Comparison of ENCODE assay signal across 32 mouse cellular contexts in genomic region chr4:97796505-97796904, GRCm38 (mm10). TPM values are rescaled to one million over a fixed set of nuclear protein-coding genes. Genes with fewer than 3 reads are reported as not detected.
DNase-seq lines count a peak whose midpoint lies in the region; ATAC-seq lines count a peak whose summit lies in the region.
"Had no signal": no experiment of that assay in that cellular context is flagged by ENCODE, and none has a peak within 500 bp of the region (broad histone marks: within the 10 kb centered on the region; RNA-seq: fewer than 3 reads in every experiment).

No protein-coding gene starts in this region.

- H3K4me2 ChIP-seq in forebrain, embryonic 16.5 days (ENCODE audit: low read length) = no peak overlapping the region
- H3K4me2 ChIP-seq in forebrain, embryonic 11.5 days (ENCODE audit: low read depth, low read length, severe bottlenecking) = no peak overlapping the region
- 0 out of 2 replicates have a peak overlapping the region, but pooled peaks have one; percentile 28 for H3K4me2 ChIP-seq in hindbrain, embryonic 15.5 days
- H3K4me2 ChIP-seq in hindbrain, embryonic 13.5 days = no peak overlapping the region
- H3K4me2 ChIP-seq in limb, embryonic 13.5 days (replicated peaks) = no peak overlapping the region
- H3K4me2 ChIP-seq: embryonic facial prominence, embryonic 13.5 days; forebrain, embryonic 13.5 days; heart, embryonic 12.5 days; lung, embryonic 14.5 days; neural tube, embryonic 12.5 days had no signal

- 0 out of 2 replicates have a peak, but pooled peaks have one; percentile 20 for ATAC-seq in forebrain, embryonic 16.5 days
- no peak for ATAC-seq in forebrain, embryonic 11.5 days (replicated peaks; ENCODE audit: low FRiP score)
- no peak for ATAC-seq in hindbrain, embryonic 15.5 days (ENCODE audit: low FRiP score, low read depth)
- ATAC-seq in hindbrain, embryonic 13.5 days (ENCODE audit: low FRiP score) = no peak
- peak; percentile 48; the same call in 1 of the 2 replicates for ATAC-seq in limb, embryonic 13.5 days (ENCODE audit: low FRiP score, low read depth)
- ATAC-seq: CD4-positive, CD25-positive, alpha-beta regulatory T cell, adult 4 months; forebrain, embryonic 13.5 days had no signal

- H3K4me1 ChIP-seq in forebrain, embryonic 16.5 days (replicated peaks; ENCODE audit: control insufficient read depth, insufficient read depth, low read length) = peaks cover 19% of the 10 kb centered on the region
- H3K4me1 ChIP-seq in forebrain, embryonic 11.5 days (replicated peaks; ENCODE audit: control insufficient read depth, insufficient read depth, low read length) = 0 out of 2 replicates have a peak, but pooled peaks cover 2% of the 10 kb centered on the region
- 0 out of 2 replicates have a peak, but pooled peaks cover 12% of the 10 kb centered on the region for H3K4me1 ChIP-seq in hindbrain, embryonic 15.5 days (replicated peaks)
- H3K4me1 ChIP-seq in hindbrain, embryonic 13.5 days (replicated peaks) = peaks cover 26% of the 10 kb centered on the region
- H3K4me1 ChIP-seq in limb, embryonic 13.5 days = peaks cover 15% of the 10 kb centered on the region
- H3K4me1 ChIP-seq in limb, embryonic 10.5 days = no peaks in the 10 kb centered on the region

- H3K27ac ChIP-seq in forebrain, embryonic 16.5 days (ENCODE audit: low read length) = no peak overlapping the region; the same call in 1 of the 2 replicates
- H3K27ac ChIP-seq in forebrain, embryonic 11.5 days (ENCODE audit: low read depth, low read length) = no peak overlapping the region
- peak overlapping the region; percentile 14; the same call in 1 of the 2 replicates for H3K27ac ChIP-seq in hindbrain, embryonic 15.5 days (replicated peaks)
- no peak overlapping the region; the same call in 1 of the 2 replicates for H3K27ac ChIP-seq in hindbrain, embryonic 13.5 days
- no peak overlapping the region for H3K27ac ChIP-seq in limb, embryonic 13.5 days
- no peak overlapping the region for H3K27ac ChIP-seq in limb, embryonic 10.5 days
- H3K27ac ChIP-seq: embryonic facial prominence, embryonic 13.5 days; liver, embryonic 14.5 days; midbrain, embryonic 10.5 days; neural tube, embryonic 12.5 days had no signal

- no peaks in the 10 kb centered on the region for H3K27me3 ChIP-seq in forebrain, embryonic 16.5 days (replicated peaks; ENCODE audit: control insufficient read depth, insufficient read depth, low read length)
- no peaks in the 10 kb centered on the region for H3K27me3 ChIP-seq in forebrain, embryonic 11.5 days (ENCODE audit: control insufficient read depth, insufficient read depth, low read length)
- H3K27me3 ChIP-seq in hindbrain, embryonic 15.5 days = no peaks in the 10 kb centered on the region
- no peaks in the 10 kb centered on the region for H3K27me3 ChIP-seq in hindbrain, embryonic 13.5 days
- no peaks in the 10 kb centered on the region for H3K27me3 ChIP-seq in limb, embryonic 13.5 days
- H3K27me3 ChIP-seq in limb, embryonic 10.5 days (ENCODE audit: low read depth, poor library complexity, severe bottlenecking) = peaks cover 23% of the 10 kb centered on the region
- H3K27me3 ChIP-seq: embryonic facial prominence, embryonic 13.5 days; forebrain, embryonic 13.5 days; heart, embryonic 12.5 days; neural tube, embryonic 12.5 days had no signal

- 58% methylated on average over 10 of the region's 10 CpGs for WGBS in forebrain, embryonic 16.5 days
- WGBS in forebrain, embryonic 11.5 days = 89% methylated on average over 10 of the region's 10 CpGs
- WGBS in hindbrain, embryonic 15.5 days = 74% methylated on average over 10 of the region's 10 CpGs
- WGBS in hindbrain, embryonic 13.5 days = 77% methylated on average over 10 of the region's 10 CpGs
- 67% methylated on average over 10 of the region's 10 CpGs for WGBS in limb, embryonic 13.5 days
- 88% methylated on average over 10 of the region's 10 CpGs for WGBS in limb, embryonic 10.5 days

- H3K36me3 ChIP-seq in forebrain, embryonic 16.5 days (ENCODE audit: control insufficient read depth, insufficient read depth) = 0 out of 2 replicates have a peak, but pooled peaks cover 1% of the 10 kb centered on the region
- H3K36me3 ChIP-seq in forebrain, embryonic 11.5 days (ENCODE audit: control insufficient read depth, insufficient read depth, low read length) = no peaks in the 10 kb centered on the region; the same call in 1 of the 2 replicates
- H3K36me3 ChIP-seq in hindbrain, embryonic 15.5 days = no peaks in the 10 kb centered on the region
- 0 out of 2 replicates have a peak, but pooled peaks cover 3% of the 10 kb centered on the region for H3K36me3 ChIP-seq in hindbrain, embryonic 13.5 days
- peaks cover 26% of the 10 kb centered on the region for H3K36me3 ChIP-seq in limb, embryonic 13.5 days
- peaks cover 16% of the 10 kb centered on the region; the same call in 1 of the 2 replicates for H3K36me3 ChIP-seq in limb, embryonic 10.5 days
- H3K36me3 ChIP-seq: midbrain, embryonic 10.5 days had no signal

- DNase-seq in forebrain, embryonic 11.5 days (ENCODE audit: low spot score) = no peak
- no peak for DNase-seq in limb, embryonic 10.5 days (ENCODE audit: low spot score)
- DNase-seq in adrenal gland, postnatal 36 days = no peak
- DNase-seq: adrenal gland, postnatal 14 days; cerebellum, adult 8-10 months; cerebellum, postnatal 36 days; embryo, embryonic 11 days; gastrocnemius, postnatal 10 days; kidney, adult 11 months; kidney, postnatal 14 days; left cerebral cortex, postnatal 4 days; liver; lung, embryonic 14.5 days; right cerebral cortex, adult 18-20 months; spleen, adult 18-20 months; thymus, postnatal 14 days had no signal

- H3K4me3 ChIP-seq in forebrain, embryonic 16.5 days (replicated peaks; ENCODE audit: low read length) = no peak overlapping the region
- no peak overlapping the region for H3K4me3 ChIP-seq in forebrain, embryonic 11.5 days (ENCODE audit: low read depth, low read length)
- no peak overlapping the region for H3K4me3 ChIP-seq in hindbrain, embryonic 15.5 days
- no peak overlapping the region for H3K4me3 ChIP-seq in hindbrain, embryonic 13.5 days
- no peak overlapping the region for H3K4me3 ChIP-seq in limb, embryonic 13.5 days
- no peak overlapping the region for H3K4me3 ChIP-seq in limb, embryonic 10.5 days
- H3K4me3 ChIP-seq: embryonic facial prominence, embryonic 13.5 days; erythroblast, embryonic 14.5 days; forebrain, embryonic 13.5 days; heart, embryonic 12.5 days; midbrain, embryonic 10.5 days; myocyte; neural tube, embryonic 12.5 days had no signal

- no peaks in the 10 kb centered on the region for H3K9me3 ChIP-seq in forebrain, embryonic 16.5 days (ENCODE audit: control insufficient read depth, low read length)
- H3K9me3 ChIP-seq in forebrain, embryonic 11.5 days (ENCODE audit: control insufficient read depth, low read length) = no peaks in the 10 kb centered on the region
- H3K9me3 ChIP-seq in hindbrain, embryonic 15.5 days = no peaks in the 10 kb centered on the region
- no peaks in the 10 kb centered on the region for H3K9me3 ChIP-seq in hindbrain, embryonic 13.5 days
- no peaks in the 10 kb centered on the region for H3K9me3 ChIP-seq in limb, embryonic 13.5 days
- no peaks in the 10 kb centered on the region for H3K9me3 ChIP-seq in limb, embryonic 10.5 days (replicated peaks)
- H3K9me3 ChIP-seq: embryonic facial prominence, embryonic 13.5 days; forebrain, embryonic 13.5 days; heart, embryonic 12.5 days; midbrain, embryonic 10.5 days; neural tube, embryonic 12.5 days had no signal

- H3K9ac ChIP-seq in forebrain, embryonic 16.5 days (replicated peaks; ENCODE audit: low read depth, low read length) = no peak overlapping the region
- H3K9ac ChIP-seq in forebrain, embryonic 11.5 days (ENCODE audit: low read length) = no peak overlapping the region
- H3K9ac ChIP-seq in hindbrain, embryonic 15.5 days = no peak overlapping the region
- no peak overlapping the region for H3K9ac ChIP-seq in hindbrain, embryonic 13.5 days
- H3K9ac ChIP-seq in limb, embryonic 13.5 days = no peak overlapping the region
- H3K9ac ChIP-seq: embryonic facial prominence, embryonic 13.5 days; forebrain, embryonic 13.5 days; heart, embryonic 12.5 days; liver, embryonic 14.5 days; lung, embryonic 14.5 days; neural tube, embryonic 12.5 days had no signal

RNA-seq across cellular contexts. Expression of gene E130114P18Rik, which starts 18.6 kb away (rescaled TPM):
- polyA plus RNA-seq in forebrain, embryonic 16.5 days (2015; fragmentation: Nextera tagmentation; extraction: Ambion mirVana) = 31.0 and 34.5 TPM in 2 replicates
- polyA plus RNA-seq in forebrain, embryonic 11.5 days (2014; fragmentation: Nextera tagmentation; extraction: Ambion mirVana) = 45.7 and 46.4 TPM in 2 replicates
- polyA plus RNA-seq in hindbrain, embryonic 15.5 days (2015; fragmentation: Nextera tagmentation; extraction: Ambion mirVana) = 20.2 and 23.1 TPM in 2 replicates
- polyA plus RNA-seq in hindbrain, embryonic 13.5 days (2015; fragmentation: Nextera tagmentation; extraction: Ambion mirVana) = 34.2 and 37.0 TPM in 2 replicates
- polyA plus RNA-seq in limb, embryonic 13.5 days (2015; fragmentation: Nextera tagmentation; extraction: Ambion mirVana) = 3.7 and 6.3 TPM in 2 replicates
- 2.8 and 11.0 TPM in 2 replicates for polyA plus RNA-seq in limb, embryonic 10.5 days (2016; fragmentation: Nextera tagmentation; extraction: Ambion mirVana)
- not detected for total RNA-seq in adrenal gland, postnatal 36 days (2021)
- total RNA-seq: adrenal gland, postnatal 14 days; granulocyte monocyte progenitor cell, adult 5-6 weeks; hematopoietic stem cell, adult 5-6 weeks; megakaryocyte progenitor cell, adult 5-6 weeks had no signal
- polyA plus RNA-seq: CD4-positive, CD25-positive, alpha-beta regulatory T cell, adult 4 months; erythroblast, embryonic 14.5 days; liver, embryonic 14.5 days; myocyte had no signal

RNA-seq across cellular contexts. Expression of gene Nfia, which starts 24.0 kb away (rescaled TPM):
- 88.3 and 97.1 TPM in 2 replicates for polyA plus RNA-seq in forebrain, embryonic 16.5 days (2015; fragmentation: Nextera tagmentation; extraction: Ambion mirVana)
- 39.5 and 45.4 TPM in 2 replicates for polyA plus RNA-seq in forebrain, embryonic 11.5 days (2014; fragmentation: Nextera tagmentation; extraction: Ambion mirVana)
- 39.5 and 47.1 TPM in 2 replicates for polyA plus RNA-seq in hindbrain, embryonic 15.5 days (2015; fragmentation: Nextera tagmentation; extraction: Ambion mirVana)
- polyA plus RNA-seq in hindbrain, embryonic 13.5 days (2015; fragmentation: Nextera tagmentation; extraction: Ambion mirVana) = 48.1 and 53.2 TPM in 2 replicates
- 88.3 and 88.4 TPM in 2 replicates for polyA plus RNA-seq in limb, embryonic 13.5 days (2015; fragmentation: Nextera tagmentation; extraction: Ambion mirVana)
- 6.7 and 21.3 TPM in 2 replicates for polyA plus RNA-seq in limb, embryonic 10.5 days (2016; fragmentation: Nextera tagmentation; extraction: Ambion mirVana)
- total RNA-seq in adrenal gland, postnatal 36 days (2021) = 100 to 1,000 TPM; 124 to 204 TPM

Comparison
In these comparisons a context has a peak if more than half of its experiments do, and no peak if none do; other contexts are left out.
1. ATAC-seq: peak in forebrain, embryonic 16.5 days (single experiment) and limb, embryonic 13.5 days (single experiment); none in forebrain, embryonic 11.5 days (single experiment), hindbrain, embryonic 15.5 days (single experiment) and hindbrain, embryonic 13.5 days (single experiment).